Mouse (Mus musculus) embryo, embryonic 11 days (tissue): ENCODE measurements at regions not wholly inside any gene's neighbourhood (a gene's known extent, or its start where the extent isn't known, plus 50 kb on each side); places are given as distances from the start of the nearest gene placed in this dataset.

Source experiments
- DNase-seq: peaks from one replicate; pipeline ENCODE4 v3.0.0-alpha.2; 2015

- DNase-seq: no peak
These were observed 110.1 kb upstream of the Trabd2b start for GRCm38 (mm10) chr4:114296380-114296779.

GRCm38 (mm10) chr4:114298517-114298916, 108.0 kb upstream of the Trabd2b start:
- peak; percentile 17 for DNase-seq

- peak; percentile 44 for DNase-seq
These were observed 106.0 kb upstream of the Trabd2b start for GRCm38 (mm10) chr4:114300390-114301012.

GRCm38 (mm10) chr4:114304654-114305053, 101.9 kb upstream of the Trabd2b start:
- DNase-seq: no peak

GRCm38 (mm10) chr4:114307491-114307890, 99.0 kb upstream of the Trabd2b start:
- no peak for DNase-seq

- peak; percentile 47 for DNase-seq
These were observed 98.0 kb upstream of the Trabd2b start for GRCm38 (mm10) chr4:114308518-114308917.

GRCm38 (mm10) chr4:114315051-114315450, 91.5 kb upstream of the Trabd2b start:
- no peak for DNase-seq

GRCm38 (mm10) chr4:114315556-114315955, 91.0 kb upstream of the Trabd2b start:
- no peak for DNase-seq

GRCm38 (mm10) chr4:114317076-114317475, 89.4 kb upstream of the Trabd2b start:
- no peak for DNase-seq

- DNase-seq: no peak
These were observed 86.4 kb upstream of the Trabd2b start for GRCm38 (mm10) chr4:114320076-114320475.

- DNase-seq: peak; percentile 14
These were observed 84.8 kb upstream of the Trabd2b start for GRCm38 (mm10) chr4:114321516-114322339.

- no peak for DNase-seq
These were observed 76.5 kb upstream of the Trabd2b start for GRCm38 (mm10) chr4:114329978-114330377.

GRCm38 (mm10) chr4:114331161-114331560, 75.4 kb upstream of the Trabd2b start:
- no peak for DNase-seq

- no peak for DNase-seq
These were observed 71.7 kb upstream of the Trabd2b start for GRCm38 (mm10) chr4:114334850-114335249.

GRCm38 (mm10) chr4:114336029-114336746, 70.3 kb upstream of the Trabd2b start:
- no peak for DNase-seq

- no peak for DNase-seq
These were observed 69.8 kb upstream of the Trabd2b start for GRCm38 (mm10) chr4:114336747-114337090.

- DNase-seq: no peak
These were observed 66.7 kb upstream of the Trabd2b start for GRCm38 (mm10) chr4:114339793-114340192.

- no peak for DNase-seq
These were observed 61.4 kb upstream of the Trabd2b start for GRCm38 (mm10) chr4:114345154-114345553.

GRCm38 (mm10) chr4:114346068-114346747, 60.3 kb upstream of the Trabd2b start:
- DNase-seq: peak; percentile 70

- DNase-seq: no peak
These were observed 59.6 kb upstream of the Trabd2b start for GRCm38 (mm10) chr4:114346884-114347283.

- no peak for DNase-seq
These were observed 56.9 kb upstream of the Trabd2b start for GRCm38 (mm10) chr4:114349601-114350000.

- DNase-seq: no peak
These were observed 55.2 kb upstream of the Trabd2b start for GRCm38 (mm10) chr4:114351282-114351681.

GRCm38 (mm10) chr4:114353058-114353457, 53.5 kb upstream of the Trabd2b start:
- no peak for DNase-seq
